Mouse (Mus musculus): ENCODE measurements around the gene Hdac7.

DNA sequence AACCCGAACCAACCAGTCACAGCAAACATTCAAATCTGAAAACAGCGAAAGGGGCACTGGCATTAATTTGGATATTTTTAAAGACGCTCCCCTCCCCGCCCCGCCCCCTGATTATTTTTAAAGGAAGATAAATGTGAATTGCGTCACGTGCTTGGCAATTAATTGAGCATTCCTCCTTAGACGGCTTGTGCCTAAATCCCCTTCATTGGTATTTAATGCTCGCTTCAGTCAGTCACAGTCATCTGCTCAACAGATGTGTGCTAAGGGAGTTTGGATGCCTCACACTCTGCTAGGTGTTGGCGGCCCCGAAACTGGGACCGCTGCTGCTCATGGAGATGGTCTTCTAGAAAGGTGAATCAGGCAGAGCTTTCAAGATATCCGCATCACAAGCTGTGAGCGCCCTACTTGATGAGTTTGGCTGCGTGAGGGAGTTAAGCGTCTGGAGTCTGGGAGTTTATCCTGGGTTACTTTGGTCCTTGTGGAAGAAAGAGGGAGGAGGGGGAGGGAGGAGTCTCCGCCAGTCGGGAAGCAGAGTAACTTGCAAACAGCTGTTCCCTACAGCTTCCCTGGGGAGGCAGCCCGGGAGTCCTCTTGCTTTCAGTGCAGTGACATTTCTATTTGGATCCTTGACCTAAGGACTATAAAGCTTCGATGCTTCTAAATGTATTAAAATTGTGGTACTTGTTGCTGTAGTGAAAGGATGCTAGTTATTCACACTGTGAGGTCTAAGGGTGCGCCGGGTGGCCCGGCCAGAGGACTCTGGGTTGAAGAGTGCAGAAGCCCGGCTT is 62.1 kb downstream of the Hdac7 start:
- no peak for TF ChIP-seq CTCF (IDR thresholded peaks at IDR 0.05; ENCODE audit: borderline replicate concordance, control insufficient read depth, extremely low read depth, insufficient read depth, low read length, poor library complexity)
- no peak for TF ChIP-seq POLR2A (IDR thresholded peaks at IDR 0.05; ENCODE audit: control insufficient read depth, extremely low read depth, insufficient read depth, low read length, poor library complexity)
